Mouse (Mus musculus): Measurements from ENCODE around the gene Emc3.

Gene Emc3

DNA sequence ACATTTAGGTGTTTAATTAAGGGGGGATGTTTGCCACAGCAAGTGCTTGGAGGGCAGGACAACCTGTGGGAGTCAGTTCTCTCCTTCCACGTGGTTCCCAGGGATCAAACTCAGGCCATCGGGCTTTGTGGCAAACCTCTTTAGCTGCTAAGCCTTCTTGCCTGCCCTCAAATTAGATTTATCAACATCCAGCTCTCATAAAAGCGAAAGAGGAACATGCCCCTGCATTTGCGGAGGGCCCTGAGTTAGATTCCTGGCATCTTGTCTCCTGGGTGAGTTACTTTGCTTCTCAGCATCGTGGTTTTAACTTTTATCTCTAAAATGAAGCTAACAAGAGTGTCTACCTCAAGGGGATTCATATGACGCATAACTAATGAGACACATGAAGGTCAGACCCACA, 32.1 kb downstream of the Emc3 start:
- intact Hi-C loops (cut with DNase I) = no loop called here

DNA sequence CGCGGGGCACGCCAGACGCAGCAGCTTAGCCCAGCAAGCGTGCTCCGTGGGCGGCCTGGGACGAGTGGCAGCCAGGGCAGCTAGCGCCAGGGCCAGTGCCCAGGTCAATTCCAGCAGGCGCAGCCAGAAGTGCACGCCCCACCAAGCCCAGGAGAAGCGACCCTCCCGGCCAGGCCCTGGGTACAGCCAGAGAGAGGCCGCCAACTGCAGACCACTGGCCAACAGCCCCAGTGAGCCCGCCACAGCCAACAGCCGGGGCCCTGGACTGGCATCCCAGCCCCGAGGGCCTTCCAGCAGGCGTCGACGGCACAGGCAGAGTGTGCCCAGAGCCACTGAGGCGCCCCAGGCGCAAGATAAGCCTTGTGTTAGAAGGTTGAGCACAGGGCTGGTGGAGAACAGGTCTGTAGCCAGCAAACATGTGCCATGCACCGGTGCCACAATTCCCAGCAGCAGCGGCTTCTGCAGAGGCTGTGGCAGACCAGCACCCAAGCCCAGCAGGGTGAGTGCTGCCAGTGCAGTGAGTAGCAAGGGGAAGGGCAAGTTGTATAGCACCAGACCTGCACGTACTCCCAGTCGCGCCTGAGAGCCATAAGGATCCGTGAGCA, 36.3 kb downstream of the Emc3 start:
- intact Hi-C loops (cut with DNase I) = no loop called here

DNA sequence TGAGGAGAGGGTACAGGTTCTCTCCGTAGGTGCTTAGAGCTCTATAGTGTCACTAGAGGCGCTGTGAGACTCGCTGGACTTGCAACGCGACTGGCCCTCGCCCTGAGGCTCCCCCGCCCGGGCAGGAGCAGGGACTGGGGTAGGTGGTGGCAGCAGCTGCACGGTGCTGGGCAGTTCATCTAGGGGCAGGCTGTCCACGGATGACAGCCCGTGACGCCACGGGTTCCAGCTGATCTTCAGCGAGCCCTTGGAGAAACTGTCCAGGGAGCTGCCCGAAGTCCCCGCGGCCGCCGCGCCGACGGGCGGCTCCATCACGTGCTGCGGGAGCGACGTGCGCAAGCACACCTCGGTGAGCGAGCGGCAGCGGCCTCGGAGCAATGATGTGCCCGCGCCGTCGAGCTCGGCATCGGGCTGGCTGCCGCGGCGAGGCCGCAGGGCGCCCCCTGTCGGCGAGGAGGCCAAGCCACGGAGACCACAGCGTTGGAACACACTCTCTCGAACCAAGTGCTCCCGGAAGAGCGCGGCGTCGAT, 37.1 kb downstream of the Emc3 start:
- intact Hi-C loops (cut with DNase I) = loop anchor here (5.0 kb wide), 1 partner anchor 108 kb away; the partner anchor contains the start of genes Brk1 and Fancd2os

DNA sequence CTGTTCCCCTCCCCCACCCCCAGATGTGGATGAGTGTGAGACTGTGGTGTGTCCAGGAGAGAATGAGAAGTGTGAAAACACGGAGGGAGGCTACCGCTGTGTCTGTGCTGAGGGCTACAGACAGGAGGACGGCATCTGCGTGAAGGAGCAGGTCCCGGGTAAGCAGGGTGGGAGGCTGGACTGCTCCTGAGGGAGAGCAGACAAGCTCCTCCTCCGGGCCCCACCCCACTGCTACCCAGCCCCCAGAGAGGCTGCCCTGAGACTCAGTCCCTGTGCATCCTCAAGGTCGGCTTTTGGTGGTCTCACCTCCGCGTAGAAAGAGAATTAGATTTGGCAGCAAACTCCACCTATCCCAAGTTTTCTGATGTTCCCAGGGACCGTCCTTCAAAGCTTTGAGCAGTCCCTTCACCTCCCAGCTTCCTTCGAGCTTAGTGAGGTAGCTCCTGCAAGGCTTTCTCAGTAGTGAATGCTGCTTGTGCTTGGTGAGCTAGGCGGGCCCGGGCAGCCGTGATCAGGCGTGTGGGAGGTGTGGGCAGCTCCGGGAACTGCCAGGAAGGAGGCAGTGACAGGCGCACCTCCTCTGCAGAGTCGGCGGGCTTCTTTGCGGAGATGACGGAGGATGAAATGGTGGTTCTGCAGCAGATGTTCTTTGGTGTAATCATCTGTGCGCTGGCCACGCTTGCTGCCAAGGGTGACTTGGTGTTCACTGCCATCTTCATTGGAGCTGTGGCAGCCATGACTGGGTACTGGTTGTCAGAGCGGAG, 39.2 kb downstream of the Emc3 start:
- intact Hi-C loops (cut with DNase I) = loop anchor here (5.0 kb wide), 1 partner anchor 110 kb away; the partner anchor contains the start of genes Brk1 and Fancd2os

DNA sequence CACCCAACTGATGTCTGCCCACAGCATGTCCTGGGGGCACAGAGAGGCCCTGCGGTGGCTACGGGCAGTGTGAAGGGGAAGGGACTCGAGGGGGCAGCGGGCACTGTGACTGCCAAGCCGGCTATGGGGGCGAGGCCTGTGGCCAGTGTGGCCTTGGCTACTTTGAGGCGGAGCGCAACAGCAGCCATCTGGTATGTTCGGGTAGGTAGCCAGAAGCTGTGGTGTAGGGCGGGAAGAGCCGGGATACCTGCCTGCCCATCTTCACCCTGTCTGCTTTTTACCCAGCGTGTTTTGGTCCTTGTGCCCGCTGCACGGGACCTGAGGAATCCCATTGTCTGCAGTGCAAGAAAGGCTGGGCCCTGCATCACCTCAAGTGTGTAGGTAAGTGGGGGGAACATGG, 42.0 kb downstream of the Emc3 start:
- intact Hi-C loops (cut with DNase I) = no loop called here

DNA sequence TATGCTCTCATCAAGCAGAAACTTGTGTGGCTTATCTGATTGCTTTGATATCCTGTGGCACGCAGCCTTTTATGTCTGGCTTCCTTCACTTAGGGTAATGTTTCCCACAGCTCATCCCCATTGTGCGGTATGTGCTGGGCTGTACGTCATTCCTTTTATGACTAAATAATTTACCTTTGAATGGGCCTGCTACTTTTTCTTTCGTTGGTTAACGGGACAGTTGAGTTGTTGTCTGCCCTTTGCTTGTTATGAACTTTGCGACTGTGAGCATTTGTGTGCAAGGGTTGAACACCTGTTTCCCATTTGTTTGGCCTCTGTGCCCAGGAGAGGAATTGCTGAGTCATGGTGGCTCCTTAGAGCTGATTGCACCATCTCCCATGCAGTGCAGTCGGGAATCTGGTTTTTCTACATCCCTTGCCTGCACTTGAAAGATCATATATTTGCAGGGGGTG, 44.3 kb downstream of the Emc3 start:
- intact Hi-C loops (cut with DNase I) = no loop called here

DNA sequence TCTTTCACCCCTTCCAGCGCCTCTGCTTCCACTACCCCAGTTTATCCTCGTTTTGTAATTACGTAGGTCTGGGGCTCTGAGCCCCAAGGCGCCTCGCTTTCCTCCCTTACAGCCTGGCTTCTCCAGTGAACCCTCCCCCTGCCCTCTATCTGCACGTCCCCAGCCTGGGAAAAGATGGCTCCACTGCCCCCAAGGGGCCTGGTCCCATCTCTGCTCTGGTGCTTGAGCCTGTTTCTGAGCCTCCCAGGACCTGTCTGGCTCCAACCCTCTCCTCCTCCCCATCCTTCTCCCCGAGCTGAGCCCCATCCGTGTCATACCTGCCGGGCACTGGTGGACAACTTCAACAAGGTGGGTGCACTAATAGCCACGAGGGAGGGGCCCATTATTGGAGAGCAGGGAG, 47.7 kb downstream of the Emc3 start:
- intact Hi-C loops (cut with DNase I) = no loop called here

DNA sequence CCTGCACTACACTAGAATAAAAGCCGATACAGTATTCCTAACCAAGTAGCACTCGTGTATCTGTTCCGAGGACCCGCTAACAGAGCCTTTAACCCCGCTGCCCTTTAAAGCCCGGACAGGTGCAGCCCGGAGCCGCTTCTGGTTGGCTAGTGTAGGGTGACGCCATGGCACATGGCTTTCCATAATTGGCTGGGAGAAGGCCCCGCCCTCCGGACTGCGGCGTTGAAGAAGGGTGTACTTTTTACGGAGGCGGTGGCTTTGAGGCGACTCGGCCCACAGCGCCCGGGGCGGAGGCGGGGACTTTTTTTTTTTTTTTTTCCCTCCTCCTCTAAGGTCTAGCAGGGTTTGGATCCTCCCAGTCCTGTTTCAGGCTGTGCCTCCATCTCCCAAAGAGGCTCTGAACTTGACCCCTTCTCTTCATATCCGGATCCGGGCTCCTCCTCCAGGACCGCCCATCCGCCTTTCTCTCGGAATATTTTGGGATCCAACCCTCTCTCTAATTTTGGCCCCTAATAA, 48.3 kb downstream of the Emc3 start, which contains the start of gene Creld1:
Creld1 (plus strand) TSS at position 198 of the 516 bp plus-strand sequence.
- intact Hi-C loops (cut with DNase I) = no loop called here

DNA sequence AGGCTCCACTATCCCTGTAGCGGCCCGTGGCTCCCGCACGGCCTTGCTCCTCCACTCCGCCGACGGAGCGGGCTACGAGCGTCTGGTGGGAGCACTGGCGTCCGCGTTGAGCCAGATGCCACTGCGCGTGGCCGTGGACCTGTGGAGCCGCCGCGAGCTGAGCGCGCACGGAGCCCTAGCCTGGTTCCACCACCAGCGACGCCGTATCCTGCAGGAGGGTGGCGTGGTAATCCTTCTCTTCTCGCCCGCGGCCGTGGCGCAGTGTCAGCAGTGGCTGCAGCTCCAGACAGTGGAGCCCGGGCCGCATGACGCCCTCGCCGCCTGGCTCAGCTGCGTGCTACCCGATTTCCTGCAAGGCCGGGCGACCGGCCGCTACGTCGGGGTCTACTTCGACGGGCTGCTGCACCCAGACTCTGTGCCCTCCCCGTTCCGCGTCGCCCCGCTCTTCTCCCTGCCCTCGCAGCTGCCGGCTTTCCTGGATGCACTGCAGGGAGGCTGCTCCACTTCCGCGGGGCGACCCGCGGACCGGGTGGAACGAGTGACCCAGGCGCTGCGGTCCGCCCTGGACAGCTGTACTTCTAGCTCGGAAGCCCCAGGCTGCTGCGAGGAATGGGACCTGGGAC, 48.9 kb downstream of the Emc3 start:
- intact Hi-C loops (cut with DNase I) = no loop called here

DNA sequence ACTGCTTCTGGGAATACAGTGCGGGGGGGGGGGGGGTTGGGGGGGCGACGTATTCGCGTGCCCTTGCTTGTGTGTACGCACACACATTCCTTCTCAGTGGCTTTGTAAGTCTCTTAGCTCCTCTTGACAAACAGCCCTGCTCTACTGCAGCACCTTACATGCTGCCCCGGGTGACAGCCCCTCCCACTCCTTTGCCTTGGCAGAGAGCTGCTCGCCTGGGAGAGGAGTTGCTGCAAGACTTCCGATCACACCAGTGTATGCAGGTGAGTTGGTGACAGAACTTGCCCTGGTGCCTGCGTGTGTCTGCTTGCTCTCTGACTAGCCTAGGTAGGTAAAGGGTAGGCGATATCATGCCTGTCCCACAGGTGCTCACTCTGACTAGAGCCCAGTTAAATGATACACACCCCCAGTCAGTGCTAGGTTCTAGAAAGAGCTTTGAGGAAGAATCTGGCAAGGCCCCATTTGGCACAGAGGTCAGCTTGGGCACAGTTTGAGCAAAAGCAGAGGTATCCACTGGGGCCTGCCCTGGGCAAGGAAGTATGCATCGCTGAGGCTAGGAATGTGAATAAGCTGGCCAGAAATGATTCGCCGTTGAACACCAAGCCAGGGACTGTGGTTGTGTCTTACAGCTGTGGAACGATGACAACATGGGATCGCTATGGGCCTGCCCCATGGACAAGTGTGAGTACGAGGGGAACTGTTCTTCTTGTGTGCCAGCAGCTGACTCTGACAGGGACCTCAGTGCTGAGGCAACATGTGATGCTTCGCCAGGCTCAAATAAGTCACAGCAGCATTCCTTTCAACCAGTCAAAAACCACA, 50.7 kb downstream of the Emc3 start:
- intact Hi-C loops (cut with DNase I) = no loop called here

DNA sequence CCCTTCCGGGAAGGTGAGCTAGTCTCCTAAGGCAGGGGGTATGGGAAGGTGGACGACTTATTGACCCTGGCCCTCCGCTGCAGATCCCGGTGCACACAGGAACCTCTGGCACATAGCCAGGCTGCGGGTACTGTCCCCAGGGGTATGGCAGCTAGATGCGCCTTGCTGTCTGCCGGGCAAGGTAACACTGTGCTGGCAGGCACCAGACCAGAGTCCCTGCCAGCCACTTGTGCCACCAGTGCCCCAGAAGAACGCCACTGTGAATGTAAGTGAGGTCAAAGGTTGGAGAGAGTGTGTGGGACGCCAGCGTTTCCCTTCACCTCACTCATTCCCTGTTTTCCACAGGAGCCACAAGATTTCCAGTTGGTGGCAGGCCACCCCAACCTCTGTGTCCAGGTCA, 52.5 kb downstream of the Emc3 start:
- intact Hi-C loops (cut with DNase I) = no loop called here

DNA sequence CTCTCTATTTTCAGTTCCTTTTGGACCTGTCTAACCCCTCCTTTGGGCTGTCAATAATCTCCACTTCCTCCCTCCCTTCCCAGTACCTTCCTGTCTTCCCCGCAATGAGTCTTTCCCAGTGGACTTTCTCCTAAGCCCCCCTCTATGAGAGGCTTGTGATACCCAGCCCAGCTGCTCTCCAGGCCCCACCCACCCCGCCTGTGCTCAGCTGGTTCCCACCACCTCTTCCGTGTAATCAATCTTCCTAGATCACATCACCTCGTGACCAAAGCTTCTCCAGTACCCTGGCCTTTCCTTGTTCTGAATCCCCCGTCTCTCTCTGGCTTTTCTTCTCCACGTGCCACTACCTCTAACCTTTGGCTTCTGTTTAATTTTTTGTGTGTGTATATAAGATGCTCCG, 54.1 kb downstream of the Emc3 start:
- intact Hi-C loops (cut with DNase I) = no loop called here

DNA sequence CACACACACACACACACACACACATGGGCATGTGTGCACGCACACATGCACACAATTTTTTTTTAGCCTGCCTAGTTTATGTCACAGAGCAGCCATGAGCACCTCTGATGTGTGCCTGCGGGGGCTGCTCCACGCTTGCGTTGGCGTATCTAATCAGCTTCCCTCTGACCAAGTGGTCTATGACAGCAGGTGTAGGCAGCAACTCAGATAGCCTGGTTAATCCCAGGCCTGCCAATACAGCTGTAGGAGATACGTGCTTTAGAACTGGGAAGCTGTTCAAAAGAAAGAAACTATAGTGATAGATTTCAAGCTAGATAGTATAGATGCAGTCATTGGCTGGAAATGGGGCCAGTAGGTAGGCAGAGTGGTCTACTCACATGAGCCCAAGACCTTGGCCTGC, 57.7 kb downstream of the Emc3 start:
- intact Hi-C loops (cut with DNase I) = no loop called here

DNA sequence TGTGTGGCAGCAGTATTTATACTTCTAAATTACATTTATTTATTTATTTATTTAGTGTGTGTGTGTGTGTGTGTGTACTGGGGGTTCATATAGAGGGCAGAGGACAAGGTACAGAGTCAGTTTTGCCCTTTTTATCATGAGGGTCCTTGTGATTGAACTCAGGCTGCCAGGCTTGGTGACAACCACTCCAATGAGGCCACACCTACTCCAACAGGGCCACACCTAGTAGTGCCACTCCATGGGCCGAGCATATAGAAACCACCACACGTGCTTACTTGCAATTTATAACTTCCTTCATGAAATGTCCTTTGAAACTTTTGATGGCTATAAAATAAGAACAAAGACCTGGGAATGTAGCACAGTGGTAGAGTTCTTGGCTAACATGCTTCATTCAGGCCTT, 58.2 kb downstream of the Emc3 start:
- intact Hi-C loops (cut with DNase I) = no loop called here

DNA sequence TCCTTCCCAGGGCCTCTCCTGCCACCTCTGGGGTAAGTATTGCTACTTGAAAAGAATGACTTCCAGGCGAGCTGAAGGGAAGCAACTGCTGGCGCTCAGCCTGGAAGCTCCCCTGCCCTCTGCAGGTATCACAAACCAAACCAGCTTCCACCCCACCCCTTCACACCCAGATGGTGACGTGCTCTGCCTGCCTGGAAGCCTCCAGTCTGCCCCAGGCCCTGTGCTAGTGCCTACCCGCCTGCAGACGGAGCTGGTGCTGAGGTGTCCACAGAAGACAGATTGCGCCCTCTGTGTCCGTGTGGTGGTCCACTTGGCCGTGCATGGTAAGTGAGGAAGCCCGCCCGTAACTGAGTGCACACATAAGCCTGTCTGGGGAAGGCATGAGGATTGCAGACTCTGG, 59.4 kb downstream of the Emc3 start:
- intact Hi-C loops (cut with DNase I) = no loop called here

DNA sequence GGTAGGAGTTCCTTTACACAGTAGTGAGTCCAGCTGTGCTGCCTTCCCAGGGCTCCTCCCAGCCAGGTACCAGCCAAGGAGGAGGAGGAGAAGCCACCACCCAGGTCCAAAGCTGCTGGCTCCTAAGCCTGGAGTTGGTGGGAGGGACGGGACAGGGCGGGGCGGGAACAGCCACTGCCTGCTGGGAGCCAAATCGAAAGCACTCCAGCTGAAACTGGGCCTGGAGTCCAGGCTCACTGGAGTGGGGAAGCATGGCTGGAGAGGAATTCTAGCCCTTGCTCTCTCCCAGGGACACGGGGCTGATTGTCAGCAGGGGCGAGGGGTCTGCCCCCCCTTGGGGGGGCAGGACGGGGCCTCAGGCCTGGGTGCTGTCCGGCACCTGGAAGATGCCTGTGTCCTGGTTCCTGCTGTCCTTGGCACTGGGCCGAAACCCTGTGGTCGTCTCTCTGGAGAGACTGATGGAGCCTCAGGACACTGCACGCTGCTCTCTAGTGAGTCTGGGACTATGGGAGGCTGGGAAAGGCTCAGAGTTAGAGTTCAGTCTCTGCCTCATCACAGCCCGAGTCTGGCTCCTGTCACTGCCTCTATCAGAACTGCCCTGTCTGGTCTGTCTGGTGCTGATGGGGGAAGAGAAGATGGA, 60.0 kb downstream of the Emc3 start, which contains the start of gene Il17rc:
Il17rc (plus strand) TSS at position 131 of the 640 bp plus-strand sequence.
- intact Hi-C loops (cut with DNase I) = no loop called here

DNA sequence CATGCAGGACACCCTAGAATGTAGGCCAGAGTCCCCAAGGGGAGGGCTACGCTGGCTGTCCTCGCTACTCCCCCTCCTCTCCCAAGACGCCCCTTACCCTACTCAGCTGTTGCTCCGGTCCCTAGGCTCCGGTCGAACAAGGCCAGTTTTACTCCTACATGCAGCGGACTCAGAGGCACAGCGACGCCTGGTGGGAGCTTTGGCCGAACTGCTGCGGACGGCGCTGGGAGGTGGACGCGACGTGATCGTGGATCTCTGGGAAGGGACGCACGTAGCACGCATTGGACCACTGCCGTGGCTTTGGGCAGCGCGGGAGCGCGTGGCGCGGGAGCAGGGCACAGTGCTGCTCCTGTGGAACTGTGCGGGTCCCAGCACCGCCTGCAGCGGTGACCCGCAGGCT, 62.0 kb downstream of the Emc3 start:
- intact Hi-C loops (cut with DNase I) = no loop called here

DNA sequence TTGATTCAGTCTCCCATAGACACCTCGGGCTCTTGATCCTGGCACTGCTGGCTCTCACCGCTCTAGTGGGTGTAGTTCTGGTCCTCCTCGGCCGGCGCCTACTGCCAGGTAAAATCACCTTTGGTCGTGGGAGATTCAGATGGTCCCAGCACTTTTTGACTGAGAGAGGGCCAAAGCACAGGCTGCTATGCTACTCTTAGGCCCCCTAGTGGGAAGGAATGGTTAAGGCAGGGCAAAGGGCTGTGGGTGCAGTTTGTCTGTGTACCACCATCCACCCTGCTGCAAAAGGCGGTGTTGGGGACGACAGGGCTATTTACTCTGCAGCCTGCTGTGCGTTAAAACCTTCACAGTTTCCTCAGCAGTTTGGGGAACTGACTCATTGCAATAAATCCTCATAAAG, 62.4 kb downstream of the Emc3 start:
- intact Hi-C loops (cut with DNase I) = no loop called here

DNA sequence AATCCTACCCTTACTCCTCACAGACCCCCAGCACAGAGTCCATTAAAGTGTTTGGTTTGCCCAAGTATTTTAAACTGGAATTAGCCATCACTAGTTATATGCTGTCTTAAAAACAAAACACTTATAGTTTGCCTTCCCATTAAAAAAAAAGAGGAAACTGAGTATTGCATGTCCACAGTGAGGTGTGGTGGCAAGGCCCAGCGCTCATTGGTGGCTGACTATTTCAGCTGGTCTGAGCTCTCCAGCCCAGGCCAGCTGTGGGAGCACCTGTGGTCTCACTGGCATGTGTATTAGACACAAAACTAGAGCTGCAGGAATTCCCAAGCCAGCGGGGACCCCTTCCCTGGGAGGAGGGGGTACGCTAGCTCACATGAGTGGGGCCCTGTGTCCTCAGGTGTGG, 62.9 kb downstream of the Emc3 start:
- intact Hi-C loops (cut with DNase I) = no loop called here

DNA sequence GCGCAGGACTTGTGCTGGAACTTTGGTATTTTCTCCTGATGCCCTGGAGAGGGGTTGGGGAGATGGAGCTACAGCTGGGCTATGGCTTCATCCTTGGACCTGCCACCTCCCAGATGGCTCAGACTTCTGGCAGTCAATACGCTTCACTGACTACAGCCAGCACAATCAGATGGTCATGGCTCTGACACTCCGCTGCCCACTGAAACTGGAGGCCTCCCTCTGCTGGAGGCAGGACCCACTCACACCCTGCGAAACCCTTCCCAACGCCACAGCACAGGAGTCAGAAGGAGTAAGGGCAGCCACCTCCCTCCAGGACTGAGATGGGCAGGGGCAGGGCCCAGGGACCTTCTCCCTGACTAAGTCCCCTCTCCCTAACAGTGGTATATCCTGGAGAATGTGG, 65.8 kb downstream of the Emc3 start:
- intact Hi-C loops (cut with DNase I) = no loop called here
